Mouse (Mus musculus): ENCODE data around the gene L3hypdh. TPM values are rescaled to one million over a fixed set of nuclear protein-coding genes. Genes with fewer than 3 reads are reported as not detected.

Gene L3hypdh
- polyA plus RNA-seq (2015; fragmentation: Nextera tagmentation; extraction: Ambion mirVana) = 11.7 and 12.7 TPM in 2 replicates

DNA sequence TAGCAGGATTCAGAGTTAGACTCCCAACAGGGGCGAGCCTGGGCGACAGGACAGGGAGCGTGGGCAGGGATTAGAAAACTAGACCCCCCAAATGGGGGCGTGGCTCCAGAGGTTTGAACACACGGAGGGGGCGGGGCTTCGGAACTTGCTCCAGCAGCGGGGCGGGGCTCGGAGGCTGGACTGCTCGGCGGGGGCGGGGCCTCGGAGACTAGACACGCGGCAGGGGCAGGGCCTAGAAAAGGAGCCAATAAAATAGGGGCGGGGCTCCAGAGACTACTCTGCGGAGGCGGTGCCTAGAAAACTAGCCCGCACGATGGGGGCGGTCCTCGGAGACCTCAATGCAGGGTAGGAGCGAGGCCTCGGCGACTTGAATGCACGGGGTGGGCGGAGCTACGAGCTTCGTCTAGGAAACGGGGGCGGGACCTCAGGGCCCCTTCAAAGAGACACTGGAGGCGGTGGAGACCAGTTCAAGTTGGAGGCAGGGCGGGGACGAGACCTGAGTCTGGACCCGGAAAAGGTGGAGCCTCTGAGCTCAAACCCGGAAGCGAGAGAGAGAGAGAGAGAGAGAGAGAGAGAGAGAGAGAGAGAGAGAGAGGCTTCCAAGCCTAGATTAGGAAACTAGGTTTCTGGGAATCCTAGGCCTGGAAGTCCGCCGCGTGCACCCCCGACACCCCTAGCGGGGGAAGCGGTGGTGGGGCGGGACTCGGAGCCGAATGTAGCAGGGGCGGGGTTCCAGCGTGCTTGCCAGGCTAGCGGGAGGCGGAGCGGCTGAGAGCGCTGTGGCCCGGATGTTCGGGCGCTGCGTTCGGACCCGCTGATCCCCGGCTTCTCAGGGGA, at the start of gene L3hypdh, which contains the start of gene Jkamp:
Gene L3hypdh, minus strand, starts transcription at position 111 of the 837 bp plus-strand sequence.
Gene Jkamp, plus strand, starts transcription at position 261 of the 837 bp plus-strand sequence.
- peak; percentile 96 for ATAC-seq (ENCODE audit: low FRiP score, low read depth)
- Histone ChIP-seq H3K4me3 (peak within 1 kb of the TSS; percentile 76), H3K4me1 (replicated peaks) (peaks cover 40% of the 10 kb centered on the region), H3K27ac (replicated peaks) (peak within 1 kb of the TSS; percentile 97), H3K4me2 (peak within 1 kb of the TSS; percentile 79), H3K9me3 (no peaks in the 10 kb centered on the region), H3K36me3 (peaks cover 8% of the 10 kb centered on the region), H3K27me3 (no peaks in the 10 kb centered on the region), H3K9ac (peak within 1 kb of the TSS; percentile 87)
- under 1% methylated on average over 58 of the region's 60 CpGs for WGBS

DNA sequence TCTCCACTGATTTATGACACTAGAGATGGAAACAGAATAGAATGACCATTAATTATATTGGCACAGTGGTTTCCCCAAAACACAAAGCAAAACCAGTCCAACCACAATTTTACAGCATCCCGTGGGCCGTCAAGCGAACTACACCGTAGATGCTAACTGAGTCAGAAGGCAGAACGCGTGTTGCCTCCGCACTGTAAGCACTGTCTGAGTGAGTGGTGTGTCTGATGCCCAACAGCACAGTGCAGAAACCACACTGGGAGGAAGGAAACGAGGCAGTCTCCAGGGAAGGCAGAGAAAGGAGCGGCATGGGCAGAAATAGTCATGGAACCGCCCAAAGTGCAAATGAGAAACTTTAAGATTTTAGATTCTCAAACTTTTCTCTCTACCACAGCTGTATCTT, 44.0 kb upstream of the L3hypdh start:
- Histone ChIP-seq H3K9me3 (no peaks in the 10 kb centered on the region), H3K4me1 (replicated peaks) (no peaks in the 10 kb centered on the region), H3K27me3 (no peaks in the 10 kb centered on the region), H3K4me2 (no peak overlapping the region), H3K9ac (no peak overlapping the region), H3K27ac (replicated peaks) (no peak overlapping the region), H3K36me3 (no peaks in the 10 kb centered on the region), H3K4me3 (no peak overlapping the region)
- WGBS = 93% methylated on average over 10 of the region's 10 CpGs
- no peak for ATAC-seq (ENCODE audit: low FRiP score, low read depth)

DNA sequence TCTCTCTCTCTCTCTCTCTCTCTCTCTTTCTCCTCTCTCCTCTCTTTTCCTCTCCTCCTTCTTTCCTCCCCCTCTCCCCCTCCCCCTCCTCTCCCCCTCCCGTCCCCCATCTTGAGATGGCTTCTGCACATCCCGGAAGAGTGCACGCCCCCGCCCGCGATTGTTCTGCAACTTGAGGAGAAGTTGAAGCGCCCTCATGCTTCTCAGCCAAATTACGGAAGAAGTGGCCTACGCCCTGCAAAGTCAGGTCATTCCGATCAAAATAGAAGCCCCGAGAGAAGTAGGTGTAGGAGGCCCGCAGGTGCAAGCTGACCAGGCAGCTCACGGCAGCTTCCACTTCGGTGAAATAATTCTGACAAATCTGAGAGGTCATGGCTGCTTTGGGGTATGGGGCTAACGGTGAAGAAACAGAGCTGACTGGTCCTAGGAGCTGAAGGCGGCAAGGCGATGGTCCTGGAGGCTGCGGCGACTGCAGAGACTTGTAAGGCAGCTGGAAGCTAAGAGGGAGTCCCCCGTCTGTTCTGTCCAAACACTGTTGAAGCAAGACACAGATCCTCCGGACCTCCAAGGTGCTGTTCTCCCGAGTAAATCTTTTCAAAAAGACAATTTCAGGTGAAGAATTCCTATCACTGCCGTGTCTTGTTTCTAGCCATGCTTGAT, 30.6 kb upstream of the L3hypdh start:
- no peak overlapping the region for H3K4me2 ChIP-seq
- no peak overlapping the region for H3K9ac ChIP-seq
- H3K27me3 ChIP-seq = no peaks in the 10 kb centered on the region
- H3K36me3 ChIP-seq = no peaks in the 10 kb centered on the region
- H3K27ac ChIP-seq (replicated peaks) = no peak overlapping the region
- ATAC-seq (ENCODE audit: low FRiP score, low read depth) = no peak
- no peaks in the 10 kb centered on the region for H3K9me3 ChIP-seq
- WGBS = 80% methylated on average over 21 of the region's 23 CpGs
- H3K4me3 ChIP-seq = no peak overlapping the region
- H3K4me1 ChIP-seq (replicated peaks) = no peaks in the 10 kb centered on the region

DNA sequence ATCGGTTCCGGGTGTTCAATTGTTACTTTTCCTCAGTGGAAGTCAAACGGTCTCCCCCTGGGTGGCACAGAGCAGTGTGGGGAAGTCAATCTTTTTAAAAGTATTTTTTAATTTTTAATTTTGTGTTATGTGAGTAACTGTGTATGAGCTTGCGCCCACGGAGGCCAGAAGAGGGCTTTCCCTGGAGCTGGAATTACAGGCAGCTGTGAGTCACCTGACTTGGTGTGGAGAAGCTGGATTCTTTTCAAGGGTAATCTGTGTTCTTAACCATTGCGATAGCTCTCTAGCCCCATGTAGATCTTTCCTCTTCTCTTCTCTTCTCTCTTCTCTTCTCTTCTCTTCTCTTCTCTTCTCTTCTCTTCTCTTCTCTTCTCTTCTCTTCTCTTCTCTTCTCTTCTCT, 29.9 kb upstream of the L3hypdh start:
- Histone ChIP-seq H3K9me3 (no peaks in the 10 kb centered on the region), H3K4me2 (no peak overlapping the region), H3K27ac (replicated peaks) (no peak overlapping the region), H3K4me1 (replicated peaks) (no peaks in the 10 kb centered on the region), H3K4me3 (no peak overlapping the region), H3K9ac (no peak overlapping the region), H3K36me3 (no peaks in the 10 kb centered on the region), H3K27me3 (no peaks in the 10 kb centered on the region)
- no peak for ATAC-seq (ENCODE audit: low FRiP score, low read depth)
- WGBS = 78% methylated on average over 6 of the region's 6 CpGs

DNA sequence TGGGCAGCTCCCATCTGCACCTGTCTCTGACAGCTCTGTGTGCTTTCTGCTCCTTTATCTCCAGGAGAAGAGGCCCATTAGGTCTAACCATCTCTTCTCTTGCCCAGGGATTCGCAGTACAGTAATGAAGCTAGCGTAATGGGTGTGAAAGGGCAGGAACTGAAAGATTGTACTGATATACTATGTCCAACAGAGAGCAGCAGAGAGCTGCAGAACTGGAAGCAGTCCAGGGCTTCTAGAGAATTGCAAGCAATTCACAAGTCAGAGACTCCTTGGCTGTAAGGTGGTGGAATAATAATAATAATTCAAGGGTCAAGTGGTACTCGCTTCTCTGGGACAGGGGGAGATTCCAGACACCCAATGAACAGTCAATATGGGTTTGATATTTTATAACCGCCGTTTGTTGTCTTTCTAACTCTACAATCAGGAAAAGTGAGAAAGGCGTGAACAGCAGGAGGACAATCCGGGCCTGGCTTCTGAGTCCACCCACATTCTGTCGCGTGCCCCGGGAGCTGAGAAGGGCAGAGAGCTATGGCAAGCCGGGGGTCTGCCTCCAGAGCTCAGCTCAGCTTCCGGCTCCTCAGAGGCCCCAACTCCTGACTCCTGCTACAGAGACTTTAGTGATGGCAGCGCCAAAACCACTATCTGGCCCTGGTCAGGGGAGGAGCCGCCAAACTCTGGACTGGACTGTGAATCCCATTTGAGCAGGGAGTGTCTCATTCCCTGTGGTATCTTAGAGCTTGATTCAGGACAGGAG, 19.5 kb upstream of the L3hypdh start:
- ATAC-seq (ENCODE audit: low FRiP score, low read depth) = peak; percentile 73; the same call in 1 of the 2 replicates
- H3K36me3 ChIP-seq = peaks cover 15% of the 10 kb centered on the region
- H3K27me3 ChIP-seq = no peaks in the 10 kb centered on the region
- H3K27ac ChIP-seq (replicated peaks) = no peak overlapping the region
- H3K9ac ChIP-seq = no peak overlapping the region
- H3K9me3 ChIP-seq = no peaks in the 10 kb centered on the region
- H3K4me2 ChIP-seq = peak overlapping the region; percentile 30; the same call in 1 of the 2 replicates
- no peak overlapping the region for H3K4me3 ChIP-seq
- H3K4me1 ChIP-seq (replicated peaks) = 0 out of 2 replicates have a peak, but pooled peaks cover 3% of the 10 kb centered on the region
- WGBS = 29% methylated on average over 14 of the region's 14 CpGs

DNA sequence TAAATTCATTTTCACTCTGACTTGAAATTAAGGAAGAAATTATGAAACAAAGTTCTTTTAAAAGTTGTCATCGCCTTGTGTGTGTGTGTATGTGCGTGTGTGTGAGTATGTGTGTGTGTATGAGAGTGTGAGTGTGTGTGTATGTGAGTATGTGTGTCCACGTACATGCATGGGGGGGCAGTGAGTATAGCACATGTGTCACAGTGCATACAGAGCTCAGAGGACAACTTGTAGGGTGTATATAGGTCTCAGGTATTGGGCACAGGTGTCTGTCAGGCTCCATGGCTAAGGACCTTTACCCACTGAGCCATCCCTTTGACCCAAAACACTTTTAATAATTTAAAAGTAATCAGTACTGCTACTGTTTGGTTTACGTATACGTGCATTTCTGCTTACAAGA, 18.8 kb upstream of the L3hypdh start:
- ATAC-seq (ENCODE audit: low FRiP score, low read depth) = no peak
- Histone ChIP-seq H3K9me3 (no peaks in the 10 kb centered on the region), H3K27me3 (no peaks in the 10 kb centered on the region), H3K36me3 (peaks cover 15% of the 10 kb centered on the region), H3K9ac (no peak overlapping the region), H3K4me3 (no peak overlapping the region), H3K4me1 (replicated peaks) (0 out of 2 replicates have a peak, but pooled peaks cover 3% of the 10 kb centered on the region), H3K27ac (replicated peaks) (no peak overlapping the region), H3K4me2 (no peak overlapping the region)
- 88% methylated on average over 5 of the region's 5 CpGs for WGBS

DNA sequence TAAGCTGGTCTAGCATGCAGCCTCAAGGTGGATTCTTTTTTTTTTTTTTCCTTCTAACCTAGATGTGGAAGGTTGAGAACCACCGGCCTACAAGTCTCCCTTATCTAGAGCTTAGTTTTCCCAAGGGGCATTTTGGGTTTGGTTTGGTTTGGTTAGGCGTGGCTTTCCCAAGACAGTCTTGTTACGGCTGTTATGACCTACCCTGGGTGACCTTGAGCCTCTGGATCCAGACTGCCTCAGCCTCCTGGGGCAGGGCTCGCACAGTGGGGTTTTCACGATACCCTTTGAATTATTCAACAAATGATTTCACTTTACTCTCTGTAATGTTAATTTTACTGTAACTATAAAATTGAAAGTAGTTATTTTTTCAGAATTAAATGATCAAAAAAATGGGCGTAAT, 17.5 kb upstream of the L3hypdh start:
- Histone ChIP-seq H3K36me3 (peaks cover 21% of the 10 kb centered on the region), H3K4me3 (no peak overlapping the region), H3K9me3 (no peaks in the 10 kb centered on the region), H3K9ac (no peak overlapping the region), H3K4me2 (no peak overlapping the region), H3K27ac (replicated peaks) (no peak overlapping the region), H3K4me1 (replicated peaks) (0 out of 2 replicates have a peak, but pooled peaks cover 3% of the 10 kb centered on the region), H3K27me3 (no peaks in the 10 kb centered on the region)
- ATAC-seq (ENCODE audit: low FRiP score, low read depth) = no peak
- 82% methylated on average over 6 of the region's 6 CpGs for WGBS

DNA sequence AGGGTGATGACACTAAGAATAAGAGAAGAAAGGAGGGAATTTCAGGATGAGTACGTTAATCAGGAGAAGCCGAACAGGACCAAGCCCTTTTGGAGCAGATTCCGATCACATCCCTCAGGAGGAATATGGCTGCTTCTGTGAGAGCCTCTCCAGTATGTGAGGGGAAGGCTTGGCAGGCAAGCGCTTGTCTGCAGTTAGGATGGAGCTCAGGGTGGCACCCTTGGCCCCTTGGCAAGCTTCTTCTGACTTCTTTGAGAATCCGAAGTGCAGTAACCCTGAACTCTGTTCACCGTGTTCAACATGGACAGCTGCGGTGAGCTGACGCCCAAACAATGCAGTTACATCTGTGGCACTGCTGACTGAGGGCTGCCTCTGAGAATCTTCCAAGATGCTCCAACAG, 11.7 kb upstream of the L3hypdh start:
- H3K36me3 ChIP-seq = peaks cover 67% of the 10 kb centered on the region
- H3K27me3 ChIP-seq = no peaks in the 10 kb centered on the region
- no peaks in the 10 kb centered on the region for H3K4me1 ChIP-seq (replicated peaks)
- no peak overlapping the region for H3K4me2 ChIP-seq
- no peak for ATAC-seq (ENCODE audit: low FRiP score, low read depth)
- WGBS = 93% methylated on average over 8 of the region's 8 CpGs
- H3K9ac ChIP-seq = no peak overlapping the region
- no peak overlapping the region for H3K27ac ChIP-seq (replicated peaks)
- H3K9me3 ChIP-seq = no peaks in the 10 kb centered on the region
- H3K4me3 ChIP-seq = no peak overlapping the region

DNA sequence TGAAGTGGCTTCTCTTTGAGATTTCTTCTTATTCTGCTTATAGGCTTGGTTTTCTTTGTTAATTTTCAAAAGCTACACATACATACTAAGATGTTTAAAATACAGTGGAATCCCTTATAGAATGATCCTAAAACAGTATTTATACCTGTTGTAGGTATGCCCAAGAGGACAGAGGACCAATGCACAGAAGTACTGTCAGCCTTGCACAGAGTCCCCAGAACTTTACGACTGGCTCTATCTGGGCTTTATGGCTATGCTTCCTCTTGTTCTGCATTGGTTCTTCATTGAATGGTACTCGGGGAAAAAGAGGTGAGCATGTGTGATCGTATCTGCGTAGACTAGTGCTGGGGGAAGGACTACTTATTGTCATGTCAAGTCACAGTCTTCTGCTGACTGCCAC, 4.6 kb upstream of the L3hypdh start:
- WGBS = 90% methylated on average over 4 of the region's 4 CpGs
- Histone ChIP-seq H3K9ac (no peak overlapping the region), H3K36me3 (peaks cover 33% of the 10 kb centered on the region), H3K27ac (replicated peaks) (no peak overlapping the region), H3K4me2 (no peak overlapping the region), H3K4me3 (no peak overlapping the region), H3K4me1 (replicated peaks) (peaks cover 24% of the 10 kb centered on the region), H3K9me3 (no peaks in the 10 kb centered on the region), H3K27me3 (no peaks in the 10 kb centered on the region)
- no peak for ATAC-seq (ENCODE audit: low FRiP score, low read depth)

DNA sequence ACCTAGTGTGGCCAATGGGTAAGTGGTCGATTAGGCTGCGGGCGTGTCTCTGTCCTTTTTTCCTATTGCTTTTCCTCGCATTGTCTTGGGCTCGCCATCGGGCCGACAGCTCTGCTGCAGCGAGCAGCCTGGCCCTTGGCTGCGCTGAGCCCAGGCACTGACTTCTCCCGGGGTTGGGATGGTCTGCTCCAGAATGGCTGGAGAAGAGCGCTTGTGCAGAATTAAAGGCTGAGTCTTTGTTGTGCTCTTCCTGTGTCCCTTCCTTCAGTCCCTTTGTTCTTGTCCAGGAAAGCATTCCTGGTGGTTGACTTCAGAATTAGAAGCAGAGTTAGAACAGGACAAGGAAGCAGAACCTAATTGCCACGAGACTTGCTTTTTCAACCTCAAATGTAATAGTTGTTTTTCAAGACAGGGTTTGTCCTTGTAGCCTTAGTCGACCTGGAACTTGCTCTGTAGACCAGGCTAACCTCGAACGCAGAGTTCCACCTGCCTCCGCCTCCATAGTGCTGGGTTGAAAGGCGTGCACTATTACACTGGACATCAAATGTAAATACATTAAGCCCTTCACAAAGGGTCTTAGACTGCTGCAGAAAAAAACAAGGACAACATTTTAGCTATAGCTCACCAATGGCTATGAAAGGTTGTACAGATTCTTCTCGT, 1.1 kb upstream of the L3hypdh start:
- Histone ChIP-seq H3K4me2 (peak overlapping the region; percentile 79), H3K4me1 (replicated peaks) (peaks cover 40% of the 10 kb centered on the region), H3K27me3 (no peaks in the 10 kb centered on the region), H3K27ac (replicated peaks) (peak overlapping the region; percentile 97), H3K9ac (peak overlapping the region; percentile 87), H3K36me3 (peaks cover 8% of the 10 kb centered on the region), H3K4me3 (peak overlapping the region; percentile 76), H3K9me3 (no peaks in the 10 kb centered on the region)
- WGBS = 2% methylated on average over 18 of the region's 18 CpGs
- no peak for ATAC-seq (ENCODE audit: low FRiP score, low read depth)

DNA sequence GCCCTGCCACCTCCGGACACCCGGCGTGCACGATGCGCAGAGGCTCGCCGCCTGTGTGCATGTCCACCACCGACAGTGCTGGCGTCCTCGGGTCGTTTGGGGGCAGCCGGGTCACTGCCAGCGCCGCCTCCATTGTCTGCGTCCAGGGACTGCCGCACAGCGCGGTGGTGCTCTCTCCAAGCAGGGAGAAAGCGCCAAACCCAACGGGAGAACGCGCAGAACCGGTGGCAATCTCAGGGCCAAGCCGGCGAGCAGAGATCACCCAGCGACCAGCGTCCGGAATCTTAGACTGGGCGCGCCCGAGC, 263 bp downstream of the L3hypdh start:
- peak overlapping the region; percentile 53 for H3K9ac ChIP-seq
- peaks cover 40% of the 10 kb centered on the region for H3K4me1 ChIP-seq (replicated peaks)
- peaks cover 2% of the 10 kb centered on the region; the same call in 1 of the 2 replicates for H3K36me3 ChIP-seq
- peak overlapping the region; percentile 79 for H3K4me2 ChIP-seq
- no peaks in the 10 kb centered on the region for H3K27me3 ChIP-seq
- peak overlapping the region; percentile 97 for H3K27ac ChIP-seq (replicated peaks)
- no peaks in the 10 kb centered on the region for H3K9me3 ChIP-seq
- no peak; the same call in 1 of the 2 replicates for ATAC-seq (ENCODE audit: low FRiP score, low read depth)
- under 1% methylated on average over 31 of the region's 31 CpGs for WGBS
- H3K4me3 ChIP-seq = peak overlapping the region; percentile 76
